Mouse (Mus musculus): ENCODE data around the gene Bicd1. TPM values are rescaled to one million over a fixed set of nuclear protein-coding genes. Genes with fewer than 3 reads are reported as not detected.
A peak's percentile ranks its signal among the peaks of the same experiment; 100 is the strongest.
"Not testable (repeated sequence)": the region's sequence is repeated elsewhere in the genome, so short reads cannot be mapped to it uniquely, and the experiment has no call there.

Bicd1 gene
- total RNA-seq, 1 experiment = 8.5 TPM

- H3K9ac ChIP-seq (ENCODE audit: insufficient read depth, low read depth, low read length, poor library complexity, severe bottlenecking); H3K4me3 ChIP-seq (ENCODE audit: insufficient read depth in 1 of 2, low read depth in 1 of 2, low read length in 2 of 2, poor library complexity in 1 of 2, severe bottlenecking in 1 of 2); H3K36me3 ChIP-seq (ENCODE audit: control insufficient read depth, insufficient read depth, low read length, poor library complexity, severe bottlenecking); DNase-seq (ENCODE audit: low read depth, low spot score); H3K27ac ChIP-seq (ENCODE audit: insufficient read depth, low read depth, low read length, poor library complexity, severe bottlenecking); H3K9me3 ChIP-seq (ENCODE audit: control insufficient read depth, insufficient read depth, low read depth, low read length); H3K4me1 ChIP-seq (ENCODE audit: control insufficient read depth in 2 of 2, insufficient read depth in 2 of 2, low read length in 2 of 2, poor library complexity in 1 of 2); in situ Hi-C loops (cut with MboI; ENCODE audit: low sequenced_read_pairs in 2 of 2, unreplicated experiment in 2 of 2): not testable (repeated sequence)
- TF ChIP-seq ZNF384 (IDR thresholded peaks at IDR 0.05; ENCODE audit: low read depth, low read length) = peak; percentile 52; the same call in 1 of the 2 replicates
Observed at GRCm38 (mm10) chr6:149481868-149482267, 73.2 kb downstream of the Bicd1 start.

GRCm38 (mm10) chr6:149494662-149495061 is 86.0 kb downstream of the Bicd1 start:
- H3K9me3 ChIP-seq (ENCODE audit: control insufficient read depth, insufficient read depth, low read depth, low read length) = no peaks in the 10 kb centered on the region
- in situ Hi-C loops (cut with MboI; ENCODE audit: low sequenced_read_pairs in 2 of 2, unreplicated experiment in 2 of 2) = no loop called here
- no peak for DNase-seq (ENCODE audit: low read depth, low spot score)

GRCm38 (mm10) chr6:149495925-149496324 is 87.2 kb downstream of the Bicd1 start:
- in situ Hi-C loops (cut with MboI; ENCODE audit: low sequenced_read_pairs in 2 of 2, unreplicated experiment in 2 of 2) = no loop called here
- no peak for TF ChIP-seq MAFK (IDR thresholded peaks at IDR 0.05; ENCODE audit: insufficient read depth, low read depth, low read length)
- H3K36me3 ChIP-seq (ENCODE audit: control insufficient read depth, insufficient read depth, low read length, poor library complexity, severe bottlenecking) = no peaks in the 10 kb centered on the region

More at GRCm38 (mm10) chr6:149494662-149495061, 86.0 kb downstream of the Bicd1 start:
- H3K4me1 ChIP-seq (ENCODE audit: control insufficient read depth in 2 of 2, insufficient read depth in 2 of 2, low read length in 2 of 2, poor library complexity in 1 of 2) = no peaks in the 10 kb centered on the region
- TF ChIP-seq CHD2 (IDR thresholded peaks at IDR 0.05; ENCODE audit: low read depth, low read length) (no peak), MAFK (IDR thresholded peaks at IDR 0.05; ENCODE audit: insufficient read depth, low read depth, low read length) (peak; percentile 85)
- no peak overlapping the region for H3K9ac ChIP-seq (ENCODE audit: insufficient read depth, low read depth, low read length, poor library complexity, severe bottlenecking)
- H3K4me3 ChIP-seq (ENCODE audit: insufficient read depth in 1 of 2, low read depth in 1 of 2, low read length in 2 of 2, poor library complexity in 1 of 2, severe bottlenecking in 1 of 2) = no peak overlapping the region
- H3K36me3 ChIP-seq (ENCODE audit: control insufficient read depth, insufficient read depth, low read length, poor library complexity, severe bottlenecking) = no peaks in the 10 kb centered on the region
- no peak overlapping the region for H3K27ac ChIP-seq (ENCODE audit: insufficient read depth, low read depth, low read length, poor library complexity, severe bottlenecking)

GRCm38 (mm10) chr6:149565720-149566498 is 157.2 kb downstream of the Bicd1 start:
- Histone ChIP-seq H3K4me3 (ENCODE audit: insufficient read depth in 1 of 2, low read depth in 1 of 2, low read length in 2 of 2, poor library complexity in 1 of 2, severe bottlenecking in 1 of 2) (peak overlapping the region; percentile 69 to 78), H3K4me1 (ENCODE audit: control insufficient read depth in 2 of 2, insufficient read depth in 2 of 2, low read length in 2 of 2, poor library complexity in 1 of 2) (no peaks in the 10 kb centered on the region), H3K36me3 (ENCODE audit: control insufficient read depth, insufficient read depth, low read length, poor library complexity, severe bottlenecking) (no peaks in the 10 kb centered on the region), H3K27ac (ENCODE audit: insufficient read depth, low read depth, low read length, poor library complexity, severe bottlenecking) (no peak overlapping the region), H3K9me3 (ENCODE audit: control insufficient read depth, insufficient read depth, low read depth, low read length) (no peaks in the 10 kb centered on the region), H3K9ac (ENCODE audit: insufficient read depth, low read depth, low read length, poor library complexity, severe bottlenecking) (peak overlapping the region; percentile 54; the same call in 1 of the 2 replicates)
- no peak for TF ChIP-seq MAFK (IDR thresholded peaks at IDR 0.05; ENCODE audit: insufficient read depth, low read depth, low read length)
- TF ChIP-seq CHD2 (IDR thresholded peaks at IDR 0.05; ENCODE audit: low read depth, low read length) = peak; percentile 88
- in situ Hi-C loops (cut with MboI; ENCODE audit: low sequenced_read_pairs in 2 of 2, unreplicated experiment in 2 of 2) = no loop called here
- peak; percentile 88 for DNase-seq (ENCODE audit: low read depth, low spot score)

More at GRCm38 (mm10) chr6:149495925-149496324, 87.2 kb downstream of the Bicd1 start:
- DNase-seq (ENCODE audit: low read depth, low spot score) = no peak
- H3K4me3 ChIP-seq (ENCODE audit: insufficient read depth in 1 of 2, low read depth in 1 of 2, low read length in 2 of 2, poor library complexity in 1 of 2, severe bottlenecking in 1 of 2) = no peak overlapping the region
- H3K9me3 ChIP-seq (ENCODE audit: control insufficient read depth, insufficient read depth, low read depth, low read length) = no peaks in the 10 kb centered on the region
- H3K27ac ChIP-seq (ENCODE audit: insufficient read depth, low read depth, low read length, poor library complexity, severe bottlenecking) = no peak overlapping the region
- H3K4me1 ChIP-seq (ENCODE audit: control insufficient read depth in 2 of 2, insufficient read depth in 2 of 2, low read length in 2 of 2, poor library complexity in 1 of 2) = no peaks in the 10 kb centered on the region
- H3K9ac ChIP-seq (ENCODE audit: insufficient read depth, low read depth, low read length, poor library complexity, severe bottlenecking) = no peak overlapping the region

- H3K4me3 ChIP-seq (ENCODE audit: insufficient read depth in 1 of 2, low read depth in 1 of 2, low read length in 2 of 2, poor library complexity in 1 of 2, severe bottlenecking in 1 of 2) = no peak overlapping the region
- in situ Hi-C loops (cut with MboI; ENCODE audit: low sequenced_read_pairs in 2 of 2, unreplicated experiment in 2 of 2) = no loop called here
- DNase-seq (ENCODE audit: low read depth, low spot score) = no peak
- H3K4me1 ChIP-seq (ENCODE audit: control insufficient read depth in 2 of 2, insufficient read depth in 2 of 2, low read length in 2 of 2, poor library complexity in 1 of 2) = no peaks in the 10 kb centered on the region
- H3K36me3 ChIP-seq (ENCODE audit: control insufficient read depth, insufficient read depth, low read length, poor library complexity, severe bottlenecking) = no peaks in the 10 kb centered on the region
- no peak overlapping the region for H3K27ac ChIP-seq (ENCODE audit: insufficient read depth, low read depth, low read length, poor library complexity, severe bottlenecking)
- no peaks in the 10 kb centered on the region for H3K9me3 ChIP-seq (ENCODE audit: control insufficient read depth, insufficient read depth, low read depth, low read length)
- H3K9ac ChIP-seq (ENCODE audit: insufficient read depth, low read depth, low read length, poor library complexity, severe bottlenecking) = no peak overlapping the region
- TF ChIP-seq MAFK (IDR thresholded peaks at IDR 0.05; ENCODE audit: insufficient read depth, low read depth, low read length) = no peak
- no peak for TF ChIP-seq CHD2 (IDR thresholded peaks at IDR 0.05; ENCODE audit: low read depth, low read length)
- TF ChIP-seq ZC3H11A (IDR thresholded peaks at IDR 0.05; ENCODE audit: borderline replicate concordance, low read depth, low read length) = no peak
- TF ChIP-seq HCFC1 (IDR thresholded peaks at IDR 0.05; ENCODE audit: borderline replicate concordance, insufficient read depth, low read length) = no peak
- TF ChIP-seq ZNF384 (IDR thresholded peaks at IDR 0.05; ENCODE audit: low read depth, low read length) = no peak
Observed at GRCm38 (mm10) chr6:149567219-149567618, 158.5 kb downstream of the Bicd1 start.

Measured in ES-E14 (cell line).